Mouse (Mus musculus) liver, adult 2 months (tissue): ENCODE measurements around the gene Ldhal6b. TPM values are rescaled to one million over a fixed set of nuclear protein-coding genes. Genes with fewer than 3 reads are reported as not detected.

Experiments used
- DNase-seq: peaks from one replicate; pipeline ENCODE4 v3.0.0-alpha.2; 2011; ENCODE audit warnings: low read depth, low spot score; ENCODE audit errors: extremely low read depth
- H3K27ac ChIP-seq: fragments of 200-500 bp; replicated peaks from 2 replicates; pipeline ENCODE4 v1.5.1; 2012; ENCODE audit warnings: low read depth, mild to moderate bottlenecking, control low read depth, inconsistent platforms, low read length; ENCODE audit not compliant: insufficient read depth
- H3K27me3 ChIP-seq: fragments of 200-500 bp; 2 replicates; pipeline ENCODE4 v1.6.1; 2012; ENCODE audit warnings: mild to moderate bottlenecking, moderate library complexity, low read length, inconsistent platforms; ENCODE audit not compliant: control insufficient read depth, insufficient read depth
- H3K36me3 ChIP-seq: fragments of 200-500 bp; 2 replicates; pipeline ENCODE4 v1.6.1; 2012; ENCODE audit warnings: low read length, inconsistent platforms; ENCODE audit not compliant: control insufficient read depth, insufficient read depth
- H3K4me1 ChIP-seq: fragments of 200-500 bp; 2 replicates; pipeline ENCODE4 v1.6.1; 2011; ENCODE audit warnings: low read length; ENCODE audit not compliant: control insufficient read depth, insufficient read depth
- H3K4me3 ChIP-seq: fragments of 200-500 bp; 2 replicates; pipeline ENCODE4 v1.5.1; 2011; ENCODE audit warnings: low read depth, mild to moderate bottlenecking, control low read depth, low read length, moderate library complexity; ENCODE audit not compliant: insufficient read depth
- H3K79me2 ChIP-seq: fragments of 200-500 bp; 2 replicates; pipeline ENCODE4 v1.6.1; 2012; ENCODE audit warnings: inconsistent platforms, mild to moderate bottlenecking, low read length, moderate library complexity; ENCODE audit not compliant: control insufficient read depth, insufficient read depth
- H3K9ac ChIP-seq: fragments of 200-500 bp; 2 replicates; pipeline ENCODE4 v1.6.1; 2012; ENCODE audit warnings: low read depth, mild to moderate bottlenecking, control low read depth, inconsistent platforms, low read length
- CTCF ChIP-seq: fragments of 200-500 bp; IDR thresholded peaks from 2 replicates; pipeline ENCODE4 v1.5.1; 2011; ENCODE audit warnings: low read depth, low read length, control low read depth
- POLR2A ChIP-seq: fragments of 200-500 bp; IDR thresholded peaks from 2 replicates; pipeline ENCODE4 v1.6.1; 2011; ENCODE audit warnings: low read length, control low read depth; ENCODE audit not compliant: insufficient read depth; ENCODE audit errors: extremely low read depth
- WGBS: fragments of 180-500 bp; shearing (Covaris S2); methylation state at CpG from one replicate; pipeline ENCODE4 v1.1.7; 2018; 5-methylcytosine and 5-hydroxymethylcytosine counted together
- polyA plus RNA-seq: library from polyadenylated mRNA; depleted of rRNA; stranded (reverse); fragments of >200 nt; gene quantifications from 2 replicates; pipeline ENCODE4 v1.2.3, GENCODE M21; 2012
- total RNA-seq: library from RNA; depleted of rRNA; stranded (reverse); fragments of >200 nt; gene quantifications from 2 replicates; pipeline ENCODE4 v1.2.3, GENCODE M21; 2014

The Ldhal6b gene
- total and polyA plus RNA-seq, 2 experiments = 0.32 to 0.46 TPM

DNA sequence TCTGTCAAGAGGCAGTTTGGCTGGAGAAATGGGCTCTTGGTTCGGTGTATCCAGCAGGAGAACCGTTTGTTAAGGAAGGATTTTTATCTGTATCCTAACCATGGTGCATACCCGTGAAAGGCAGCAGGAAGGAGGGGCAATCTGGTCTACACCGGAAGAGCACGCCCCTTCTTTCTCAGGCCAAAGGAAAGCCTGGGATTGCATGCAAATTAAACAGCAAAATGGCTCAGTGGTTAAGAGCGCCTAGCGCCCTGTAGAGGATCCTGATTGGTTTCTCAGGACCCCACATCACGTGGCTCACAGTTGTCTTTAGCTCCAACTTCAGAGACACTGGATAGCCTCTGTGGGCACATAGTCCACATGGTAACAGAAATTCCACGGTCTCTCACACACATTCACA, 489 bp upstream of the Ldhal6b start:
- no peak for TF ChIP-seq CTCF

GRCm38 (mm10) chr17:5416518-5416917, 2.0 kb downstream of the Ldhal6b start:
- Histone ChIP-seq H3K36me3 (peaks cover 7% of the 10 kb centered on the region; the same call in 1 of the 2 replicates), H3K9ac (no peak overlapping the region), H3K27me3 (no peaks in the 10 kb centered on the region), H3K27ac (no peak overlapping the region), H3K4me3 (no peak overlapping the region), H3K79me2 (no peaks in the 10 kb centered on the region), H3K4me1 (peaks cover 7% of the 10 kb centered on the region; the same call in 1 of the 2 replicates)
- TF ChIP-seq POLR2A (no peak), CTCF (no peak)
- no peak for DNase-seq
- WGBS = 99% methylated on average over 3 of the region's 3 CpGs

More for the DNA sequence above, 489 bp upstream of the Ldhal6b start:
- Histone ChIP-seq H3K4me1 (no peaks in the 10 kb centered on the region), H3K27ac (no peak overlapping the region), H3K79me2 (0 out of 2 replicates have a peak, but pooled peaks cover 4% of the 10 kb centered on the region), H3K9ac (no peak overlapping the region), H3K4me3 (no peak overlapping the region), H3K36me3 (peaks cover 7% of the 10 kb centered on the region; the same call in 1 of the 2 replicates), H3K27me3 (no peaks in the 10 kb centered on the region)
- 89% methylated on average over 9 of the region's 9 CpGs for WGBS
- DNase-seq = no peak

- H3K27ac ChIP-seq = no peak overlapping the region
Observed at GRCm38 (mm10) chr17:5414041-5414440, 4.5 kb downstream of the Ldhal6b start.

GRCm38 (mm10) chr17:5413350-5413749, 5.2 kb downstream of the Ldhal6b start:
- 24% methylated on average over 13 of the region's 13 CpGs for WGBS
- DNase-seq = peak; percentile 91

More at GRCm38 (mm10) chr17:5414041-5414440, 4.5 kb downstream of the Ldhal6b start:
- no peak overlapping the region for H3K9ac ChIP-seq
- TF ChIP-seq POLR2A (no peak), CTCF (no peak)
- H3K79me2 ChIP-seq = no peaks in the 10 kb centered on the region
- WGBS = 72% methylated on average over 3 of the region's 3 CpGs
- H3K27me3 ChIP-seq = no peaks in the 10 kb centered on the region
- no peak for DNase-seq
- peaks cover 2% of the 10 kb centered on the region; the same call in 1 of the 2 replicates for H3K36me3 ChIP-seq
- H3K4me3 ChIP-seq = no peak overlapping the region
- peaks cover 7% of the 10 kb centered on the region; the same call in 1 of the 2 replicates for H3K4me1 ChIP-seq

GRCm38 (mm10) chr17:5412740-5413139, 5.8 kb downstream of the Ldhal6b start:
- Histone ChIP-seq H3K4me1 (peaks cover 7% of the 10 kb centered on the region; the same call in 1 of the 2 replicates), H3K79me2 (no peaks in the 10 kb centered on the region), H3K36me3 (peaks cover 2% of the 10 kb centered on the region; the same call in 1 of the 2 replicates), H3K27ac (no peak overlapping the region), H3K27me3 (no peaks in the 10 kb centered on the region), H3K4me3 (no peak overlapping the region), H3K9ac (no peak overlapping the region)
- no peak for DNase-seq
- WGBS = 94% methylated on average over 7 of the region's 7 CpGs
- TF ChIP-seq CTCF (no peak), POLR2A (no peak)

More at GRCm38 (mm10) chr17:5413350-5413749, 5.2 kb downstream of the Ldhal6b start:
- H3K9ac ChIP-seq = no peak overlapping the region
- peaks cover 2% of the 10 kb centered on the region; the same call in 1 of the 2 replicates for H3K36me3 ChIP-seq
- H3K27me3 ChIP-seq = no peaks in the 10 kb centered on the region
- no peak overlapping the region for H3K4me3 ChIP-seq
- no peaks in the 10 kb centered on the region for H3K79me2 ChIP-seq
- peaks cover 7% of the 10 kb centered on the region; the same call in 1 of the 2 replicates for H3K4me1 ChIP-seq
- peak overlapping the region; percentile 5 for H3K27ac ChIP-seq
- no peak for TF ChIP-seq CTCF
- no peak for TF ChIP-seq POLR2A

DNA sequence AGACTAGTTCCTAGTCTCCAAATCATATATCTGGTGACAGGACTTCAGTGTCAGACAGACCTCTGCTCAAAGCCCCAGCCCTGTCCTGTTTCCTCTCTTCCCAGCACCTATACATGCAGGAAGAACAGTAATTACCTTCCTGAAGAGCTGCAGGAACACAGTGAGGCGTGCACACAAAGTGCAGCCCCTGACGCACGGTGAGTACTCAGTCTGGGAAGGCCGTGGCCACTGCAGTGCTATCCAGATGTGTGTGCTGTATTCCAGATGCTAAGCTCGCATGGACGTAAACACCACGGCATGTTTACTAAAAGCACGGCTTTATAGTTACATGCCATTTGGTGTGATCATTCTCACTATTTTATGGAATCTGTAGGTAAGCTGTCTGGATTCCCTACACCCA, 6.3 kb downstream of the Ldhal6b start:
- TF ChIP-seq CTCF = no peak
- no peak for TF ChIP-seq POLR2A
- no peak overlapping the region for H3K27ac ChIP-seq
- no peaks in the 10 kb centered on the region for H3K79me2 ChIP-seq
- no peaks in the 10 kb centered on the region for H3K27me3 ChIP-seq
- WGBS = 96% methylated on average over 8 of the region's 8 CpGs
- no peak for DNase-seq
- H3K9ac ChIP-seq = no peak overlapping the region
- peaks cover 7% of the 10 kb centered on the region; the same call in 1 of the 2 replicates for H3K4me1 ChIP-seq
- H3K36me3 ChIP-seq = peaks cover 2% of the 10 kb centered on the region; the same call in 1 of the 2 replicates
- H3K4me3 ChIP-seq = no peak overlapping the region
